43 mouse cellular contexts compared by ENCODE assay signal in the genomic region with DNA sequence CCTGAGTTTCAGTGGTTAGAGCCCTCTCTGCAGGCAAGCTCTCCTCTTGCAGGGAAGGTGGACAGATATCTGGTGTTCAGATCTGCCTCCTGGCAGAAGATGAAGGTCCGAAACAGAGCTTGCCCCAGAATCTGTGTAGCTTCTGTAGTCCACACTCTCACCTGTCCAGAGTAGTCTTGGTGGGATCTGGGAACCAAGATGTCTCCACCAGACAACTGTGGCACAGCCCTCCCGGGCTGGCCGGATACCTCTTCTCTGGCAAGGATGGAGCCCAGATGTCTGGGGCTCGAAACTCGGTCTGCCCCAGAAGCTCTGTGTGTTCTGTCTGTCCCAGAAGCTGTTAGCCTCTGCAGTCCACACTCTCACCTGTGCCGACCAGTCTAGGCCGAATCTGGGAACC. TPM values are rescaled to one million over a fixed set of nuclear protein-coding genes. Genes with fewer than 3 reads are reported as not detected.
"Had no signal": no experiment of that assay in that cellular context is flagged by ENCODE, and none has a peak within 500 bp of the region (broad histone marks: within the 10 kb centered on the region; RNA-seq: fewer than 3 reads in every experiment).

No protein-coding gene starts in this region.

- H3K4me2 ChIP-seq: heart, embryonic 12.5 days; heart, embryonic 13.5 days; heart, embryonic 15.5 days; hindbrain, embryonic 12.5 days; hindbrain, embryonic 13.5 days; hindbrain, embryonic 14.5 days; hindbrain, embryonic 15.5 days; intestine, embryonic 15.5 days; kidney, embryonic 15.5 days had no signal

- ATAC-seq: hindbrain, embryonic 16.5 days; hindbrain, postnatal 0 days; inflammation-experienced regulatory T-cells, adult 6 months; intestine, embryonic 15.5 days; intestine, embryonic 16.5 days; intestine, postnatal 0 days had no signal

- H3K36me3 ChIP-seq: heart, embryonic 10.5 days; heart, embryonic 12.5 days; heart, embryonic 13.5 days; heart, embryonic 15.5 days; hindbrain, embryonic 10.5 days; hindbrain, embryonic 12.5 days; hindbrain, embryonic 13.5 days; hindbrain, embryonic 15.5 days; intestine, embryonic 15.5 days; kidney, embryonic 15.5 days had no signal

- H3K9me3 ChIP-seq: heart, embryonic 12.5 days; heart, embryonic 13.5 days; heart, embryonic 15.5 days; hindbrain, embryonic 10.5 days; hindbrain, embryonic 12.5 days; hindbrain, embryonic 13.5 days; hindbrain, embryonic 15.5 days; intestine, embryonic 15.5 days; kidney, embryonic 15.5 days had no signal

- DNase-seq: heart, postnatal 10 days; heart, postnatal 14 days; heart, postnatal 36 days; heart, postnatal 4 days; kidney, adult 11 months; kidney, adult 18-20 months; kidney, adult 2 months; kidney, adult 8-10 months; kidney, adult 9 months; kidney, postnatal 10 days; kidney, postnatal 14 days; kidney, postnatal 25 days; kidney, postnatal 36 days; kidney, postnatal 4 days; layer of hippocampus, adult 9-11 months; layer of hippocampus, postnatal 36 days had no signal

- H3K27me3 ChIP-seq: heart, embryonic 12.5 days; heart, embryonic 13.5 days; heart, embryonic 15.5 days; hindbrain, embryonic 12.5 days; hindbrain, embryonic 13.5 days; hindbrain, embryonic 15.5 days; intestine, embryonic 15.5 days; kidney, embryonic 15.5 days had no signal

- H3K4me1 ChIP-seq: heart, embryonic 10.5 days; heart, embryonic 12.5 days; heart, embryonic 13.5 days; heart, embryonic 15.5 days; hindbrain, embryonic 10.5 days; hindbrain, embryonic 12.5 days; hindbrain, embryonic 13.5 days; hindbrain, embryonic 15.5 days; intestine, embryonic 15.5 days; kidney, embryonic 15.5 days had no signal

- H3K4me3 ChIP-seq: heart, embryonic 10.5 days; heart, embryonic 12.5 days; heart, embryonic 13.5 days; heart, embryonic 15.5 days; hindbrain, embryonic 10.5 days; hindbrain, embryonic 12.5 days; hindbrain, embryonic 13.5 days; hindbrain, embryonic 15.5 days; intestine, embryonic 15.5 days; kidney, embryonic 15.5 days; layer of hippocampus, adult 2 months; left cerebral cortex, adult 2 months had no signal

- H3K27ac ChIP-seq: heart, embryonic 10.5 days; heart, embryonic 13.5 days; heart, embryonic 15.5 days; hindbrain, embryonic 10.5 days; hindbrain, embryonic 12.5 days; hindbrain, embryonic 13.5 days; hindbrain, embryonic 14.5 days; hindbrain, embryonic 15.5 days; hindbrain, postnatal 0 days; intestine, embryonic 15.5 days; kidney, embryonic 15.5 days; kidney, postnatal 0 days; layer of hippocampus, adult 2 months; left cerebral cortex, adult 2 months had no signal

- H3K9ac ChIP-seq: heart, embryonic 12.5 days; heart, embryonic 13.5 days; heart, embryonic 15.5 days; hindbrain, embryonic 12.5 days; hindbrain, embryonic 13.5 days; hindbrain, embryonic 14.5 days; hindbrain, embryonic 15.5 days; intestine, embryonic 15.5 days; kidney, embryonic 15.5 days had no signal

RNA-seq across cellular contexts. Expression of gene Olfr814, which starts 6.3 kb away (rescaled TPM):
- polyA plus RNA-seq: heart, embryonic 10.5 days; heart, embryonic 12.5 days; heart, embryonic 13.5 days; heart, embryonic 14.5 days; heart, embryonic 15.5 days; heart, embryonic 16.5 days; heart, postnatal 0 days; hindbrain, embryonic 10.5 days; hindbrain, embryonic 11.5 days; hindbrain, embryonic 12.5 days; hindbrain, embryonic 13.5 days; hindbrain, embryonic 14.5 days; hindbrain, embryonic 15.5 days; hindbrain, embryonic 16.5 days; hindbrain, postnatal 0 days; inflammation-experienced regulatory T-cells, adult 6 months; intestine, embryonic 14.5 days; intestine, embryonic 15.5 days; intestine, embryonic 16.5 days; intestine, postnatal 0 days; kidney, adult 2 months; kidney, embryonic 14.5 days; kidney, embryonic 15.5 days; kidney, embryonic 16.5 days; kidney, postnatal 0 days; large intestine, adult 2 months had no signal

RNA-seq across cellular contexts. Expression of gene Olfr815, which starts 19.7 kb away (rescaled TPM):
- polyA plus RNA-seq: heart, embryonic 10.5 days; heart, embryonic 12.5 days; heart, embryonic 13.5 days; heart, embryonic 14.5 days; heart, embryonic 15.5 days; heart, embryonic 16.5 days; heart, postnatal 0 days; hindbrain, embryonic 10.5 days; hindbrain, embryonic 11.5 days; hindbrain, embryonic 12.5 days; hindbrain, embryonic 13.5 days; hindbrain, embryonic 14.5 days; hindbrain, embryonic 15.5 days; hindbrain, embryonic 16.5 days; hindbrain, postnatal 0 days; intestine, embryonic 14.5 days; intestine, embryonic 15.5 days; intestine, embryonic 16.5 days; intestine, postnatal 0 days; kidney, adult 2 months; kidney, embryonic 14.5 days; kidney, embryonic 15.5 days; kidney, embryonic 16.5 days; kidney, postnatal 0 days; large intestine, adult 2 months had no signal

RNA-seq across cellular contexts. Expression of gene Olfr816, which starts 29.5 kb away (rescaled TPM):
- polyA plus RNA-seq: heart, embryonic 10.5 days; heart, embryonic 12.5 days; heart, embryonic 13.5 days; heart, embryonic 14.5 days; heart, embryonic 15.5 days; heart, embryonic 16.5 days; heart, postnatal 0 days; hindbrain, embryonic 10.5 days; hindbrain, embryonic 11.5 days; hindbrain, embryonic 12.5 days; hindbrain, embryonic 13.5 days; hindbrain, embryonic 14.5 days; hindbrain, embryonic 15.5 days; hindbrain, embryonic 16.5 days; hindbrain, postnatal 0 days; inflammation-experienced regulatory T-cells, adult 6 months; intestine, embryonic 14.5 days; intestine, embryonic 15.5 days; intestine, embryonic 16.5 days; intestine, postnatal 0 days; kidney, adult 2 months; kidney, embryonic 14.5 days; kidney, embryonic 15.5 days; kidney, embryonic 16.5 days; kidney, postnatal 0 days; large intestine, adult 2 months had no signal

RNA-seq across cellular contexts. Expression of gene Olfr813, which starts 30.8 kb away (rescaled TPM):
- polyA plus RNA-seq: heart, embryonic 10.5 days; heart, embryonic 12.5 days; heart, embryonic 13.5 days; heart, embryonic 14.5 days; heart, embryonic 15.5 days; heart, embryonic 16.5 days; heart, postnatal 0 days; hindbrain, embryonic 10.5 days; hindbrain, embryonic 11.5 days; hindbrain, embryonic 12.5 days; hindbrain, embryonic 13.5 days; hindbrain, embryonic 14.5 days; hindbrain, embryonic 15.5 days; hindbrain, embryonic 16.5 days; hindbrain, postnatal 0 days; inflammation-experienced regulatory T-cells, adult 6 months; intestine, embryonic 14.5 days; intestine, embryonic 15.5 days; intestine, embryonic 16.5 days; intestine, postnatal 0 days; kidney, adult 2 months; kidney, embryonic 14.5 days; kidney, embryonic 15.5 days; kidney, embryonic 16.5 days; kidney, postnatal 0 days; large intestine, adult 2 months had no signal

RNA-seq across cellular contexts. Expression of gene Olfr812, which starts 40.0 kb away (rescaled TPM):
- polyA plus RNA-seq: heart, embryonic 10.5 days; heart, embryonic 12.5 days; heart, embryonic 13.5 days; heart, embryonic 14.5 days; heart, embryonic 15.5 days; heart, embryonic 16.5 days; heart, postnatal 0 days; hindbrain, embryonic 10.5 days; hindbrain, embryonic 11.5 days; hindbrain, embryonic 12.5 days; hindbrain, embryonic 13.5 days; hindbrain, embryonic 14.5 days; hindbrain, embryonic 15.5 days; hindbrain, embryonic 16.5 days; hindbrain, postnatal 0 days; inflammation-experienced regulatory T-cells, adult 6 months; intestine, embryonic 14.5 days; intestine, embryonic 15.5 days; intestine, embryonic 16.5 days; intestine, postnatal 0 days; kidney, adult 2 months; kidney, embryonic 14.5 days; kidney, embryonic 15.5 days; kidney, embryonic 16.5 days; kidney, postnatal 0 days; large intestine, adult 2 months had no signal
